Mouse (Mus musculus) midbrain, postnatal 0 days (tissue): ENCODE measurements at regions not wholly inside any gene's neighbourhood (a gene's known extent, or its start where the extent isn't known, plus 50 kb on each side); places are given as distances from the start of the nearest gene placed in this dataset.

Source experiments
- ATAC-seq: fragments of 200-750 bp; cut with Nextera tagmentation; 2 replicates; pipeline ENCODE4 v1.8.0; 2017; ENCODE audit warnings: moderate number of reproducible peaks, mild to moderate bottlenecking, moderate TSS enrichment, moderate library complexity; ENCODE audit not compliant: low FRiP score
- DNase-seq: peaks from one replicate; pipeline ENCODE4 v3.0.0-alpha.2; 2015; ENCODE audit warnings: low spot score
- H3K27ac ChIP-seq: fragments of 300-500 bp; sonication (generic); 2 replicates; pipeline ENCODE4 v1.5.1; 2014; ENCODE audit warnings: low read depth, mild to moderate bottlenecking, low read length, mixed read lengths
- H3K27me3 ChIP-seq: fragments of 300-500 bp; sonication (generic); 2 replicates; pipeline ENCODE4 v1.6.1; 2014; ENCODE audit warnings: low read length, control low read depth, mixed read lengths; ENCODE audit not compliant: insufficient read depth
- H3K36me3 ChIP-seq: fragments of 300-500 bp; sonication (generic); 2 replicates; pipeline ENCODE4 v1.6.1; 2014; ENCODE audit warnings: low read length, control low read depth, mixed read lengths; ENCODE audit not compliant: insufficient read depth
- H3K4me1 ChIP-seq: fragments of 300-500 bp; sonication (generic); 2 replicates; pipeline ENCODE4 v1.6.1; 2014; ENCODE audit warnings: mild to moderate bottlenecking, control low read depth, antibody characterized with exemption, low read length, mixed read lengths; ENCODE audit not compliant: insufficient read depth
- H3K4me2 ChIP-seq: fragments of 300-500 bp; sonication (generic); 2 replicates; pipeline ENCODE4 v1.6.1; 2014; ENCODE audit warnings: low read depth, mild to moderate bottlenecking, low read length, mixed read lengths; ENCODE audit not compliant: poor library complexity, severe bottlenecking
- H3K4me3 ChIP-seq: fragments of 300-500 bp; sonication (generic); 2 replicates; pipeline ENCODE4 v1.5.1; 2014; ENCODE audit warnings: low read depth, mild to moderate bottlenecking, low read length, moderate library complexity
- H3K9ac ChIP-seq: fragments of 300-500 bp; sonication (generic); replicated peaks from 2 replicates; pipeline ENCODE4 v1.6.1; 2014; ENCODE audit warnings: mild to moderate bottlenecking, low read length, moderate library complexity, mixed read lengths; ENCODE audit not compliant: poor library complexity, severe bottlenecking
- H3K9me3 ChIP-seq: fragments of 300-500 bp; sonication (generic); 2 replicates; pipeline ENCODE4 v1.6.1; 2016; ENCODE audit warnings: low read length, control low read depth
- CTCF ChIP-seq: IDR thresholded peaks from 2 replicates; pipeline ENCODE4 v1.5.1; 2016; ENCODE audit warnings: antibody characterized with exemption, mild to moderate bottlenecking
- WGBS: fragments of 180-500 bp; shearing (Covaris S2); extraction: QIAGEN DNeasy Blood & Tissue Kit; methylation state at CpG from one replicate; pipeline ENCODE4 v1.1.7; 2014; 5-methylcytosine and 5-hydroxymethylcytosine counted together

DNA sequence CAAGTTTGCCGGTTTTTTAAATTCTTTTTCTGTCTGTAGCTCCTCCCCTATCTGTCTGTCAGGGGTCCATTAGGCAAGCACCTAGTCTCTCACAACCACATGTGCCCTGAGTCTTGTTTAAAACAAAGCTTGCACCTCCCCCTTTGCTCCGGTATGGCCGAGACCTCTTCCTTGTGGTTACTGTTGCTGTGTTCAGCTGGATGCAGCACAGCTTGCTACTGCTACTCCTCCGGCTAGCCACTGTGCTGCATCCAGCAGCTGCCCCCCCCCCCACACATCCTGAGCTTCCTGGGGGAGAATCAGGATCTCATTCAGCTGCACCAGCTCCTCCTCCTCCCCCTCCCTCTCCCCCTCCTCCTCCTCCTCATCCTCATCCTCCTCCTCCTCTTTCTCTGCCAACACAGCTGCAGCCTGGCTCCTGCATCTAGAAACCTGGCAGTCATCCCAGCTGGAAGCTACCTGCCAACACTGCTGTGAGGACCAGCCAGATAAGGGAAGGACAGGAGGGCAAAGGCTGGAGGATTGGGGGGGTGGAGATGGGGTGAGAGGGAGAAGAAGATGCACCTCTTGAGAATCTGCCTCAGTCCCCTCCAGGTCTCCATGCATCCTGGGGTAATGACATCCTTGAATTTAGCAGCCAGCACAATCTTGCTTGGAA is 114.8 kb upstream of the Tmem260 start:
- Histone ChIP-seq H3K9ac (no peak overlapping the region), H3K4me2 (peak overlapping the region; percentile 28), H3K4me3 (no peak overlapping the region), H3K4me1 (no peaks in the 10 kb centered on the region), H3K27me3 (no peaks in the 10 kb centered on the region), H3K27ac (no peak overlapping the region), H3K36me3 (no peaks in the 10 kb centered on the region), H3K9me3 (no peaks in the 10 kb centered on the region)
- TF ChIP-seq CTCF, result no peak
- 2% methylated on average over 4 of the region's 4 CpGs for WGBS
- peak; percentile 32 for DNase-seq
- ATAC-seq, result peak; percentile 64; the same call in 1 of the 2 replicates

GRCm38 (mm10) chr14:48331623-48332000 is 114.3 kb upstream of the Tmem260 start:
- Histone ChIP-seq H3K4me1 (no peaks in the 10 kb centered on the region), H3K4me3 (no peak overlapping the region), H3K9ac (no peak overlapping the region), H3K36me3 (no peaks in the 10 kb centered on the region), H3K9me3 (no peaks in the 10 kb centered on the region), H3K27ac (no peak overlapping the region), H3K4me2 (no peak overlapping the region), H3K27me3 (no peaks in the 10 kb centered on the region)
- WGBS, result 71% methylated on average over 2 of the region's 2 CpGs
- no peak for ATAC-seq
- DNase-seq, result no peak
- no peak for TF ChIP-seq CTCF

DNA sequence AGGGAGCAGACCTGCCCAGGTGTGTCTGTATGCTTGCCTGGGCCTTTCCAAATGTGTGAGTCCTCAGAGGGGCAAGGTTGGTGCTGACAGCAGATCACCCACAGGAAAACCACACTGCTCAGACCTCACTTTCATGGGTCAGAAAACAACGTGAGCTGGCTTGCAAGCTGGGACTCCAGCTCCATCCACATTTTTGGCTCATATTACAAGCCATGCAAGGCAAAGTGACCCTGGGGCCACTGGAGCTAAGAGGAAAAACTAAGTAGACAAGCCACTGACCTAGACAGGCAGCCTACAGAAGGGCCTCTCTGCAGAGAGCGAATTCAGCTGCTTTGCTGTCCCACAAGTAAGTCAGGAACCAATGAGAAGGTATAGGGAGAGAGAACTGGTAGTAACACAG is 113.7 kb upstream of the Tmem260 start:
- no peak overlapping the region for H3K4me2 ChIP-seq
- no peak overlapping the region for H3K4me3 ChIP-seq
- WGBS, result 89% methylated on average over 2 of the region's 2 CpGs
- H3K9me3 ChIP-seq, result no peaks in the 10 kb centered on the region
- H3K36me3 ChIP-seq, result no peaks in the 10 kb centered on the region
- no peak for TF ChIP-seq CTCF
- H3K27me3 ChIP-seq, result no peaks in the 10 kb centered on the region
- H3K27ac ChIP-seq, result no peak overlapping the region
- ATAC-seq (no peak), DNase-seq (peak; percentile 14)
- no peak overlapping the region for H3K9ac ChIP-seq
- H3K4me1 ChIP-seq, result no peaks in the 10 kb centered on the region

- no peak overlapping the region for H3K27ac ChIP-seq
- 50% methylated on average over 4 of the region's 4 CpGs for WGBS
- H3K27me3 ChIP-seq, result no peaks in the 10 kb centered on the region
- H3K4me2 ChIP-seq, result no peak overlapping the region
- no peak overlapping the region for H3K9ac ChIP-seq
- DNase-seq (no peak), ATAC-seq (no peak)
- no peaks in the 10 kb centered on the region for H3K4me1 ChIP-seq
- no peak overlapping the region for H3K4me3 ChIP-seq
- no peaks in the 10 kb centered on the region for H3K9me3 ChIP-seq
- no peaks in the 10 kb centered on the region for H3K36me3 ChIP-seq
- TF ChIP-seq CTCF, result no peak
Observed at GRCm38 (mm10) chr14:48332660-48333059, 113.3 kb upstream of the Tmem260 start.

DNA sequence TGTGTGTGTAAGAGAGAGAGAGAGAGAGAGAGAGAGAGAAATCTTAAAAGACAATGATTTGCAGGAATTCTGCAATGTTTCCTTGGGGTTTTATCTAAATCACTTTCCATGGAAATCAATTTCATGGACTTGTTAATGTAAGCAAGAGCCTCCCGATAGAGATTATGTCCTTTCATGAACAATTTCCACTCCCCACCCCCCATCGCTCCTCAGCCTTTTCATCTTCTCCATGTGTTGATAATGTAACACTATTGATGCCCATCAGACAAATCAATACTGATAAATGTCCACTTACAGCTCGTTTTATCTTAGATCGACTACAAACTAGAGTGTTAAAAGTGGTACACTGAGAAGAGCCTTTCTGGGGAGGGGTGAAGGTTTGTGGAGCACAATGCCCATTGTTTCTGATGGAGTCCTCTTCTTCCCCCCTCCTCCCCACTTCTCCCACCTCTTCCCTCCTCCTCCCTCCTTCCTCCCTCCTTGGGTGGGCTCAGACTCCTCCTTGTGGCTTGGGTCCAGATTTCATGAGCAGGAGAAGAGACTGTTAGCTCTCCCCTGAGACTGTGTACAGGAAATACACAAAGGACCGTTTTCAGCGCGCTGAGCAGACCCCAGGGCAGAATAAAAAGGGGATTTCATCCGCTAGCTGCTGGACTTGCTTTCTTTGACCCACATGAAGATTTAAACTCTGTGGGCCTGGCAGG is 111.7 kb upstream of the Tmem260 start:
- DNase-seq, result peak; percentile 46
- 13% methylated on average over 8 of the region's 8 CpGs for WGBS
- no peak overlapping the region for H3K9ac ChIP-seq
- no peaks in the 10 kb centered on the region for H3K36me3 ChIP-seq
- H3K4me1 ChIP-seq, result no peaks in the 10 kb centered on the region
- no peak overlapping the region for H3K4me2 ChIP-seq
- no peak overlapping the region for H3K27ac ChIP-seq
- peak; percentile 44 for TF ChIP-seq CTCF
- no peak overlapping the region for H3K4me3 ChIP-seq
- no peaks in the 10 kb centered on the region for H3K9me3 ChIP-seq
- no peaks in the 10 kb centered on the region for H3K27me3 ChIP-seq
- ATAC-seq, result 0 out of 2 replicates have a peak, but pooled peaks have one; percentile 32

DNA sequence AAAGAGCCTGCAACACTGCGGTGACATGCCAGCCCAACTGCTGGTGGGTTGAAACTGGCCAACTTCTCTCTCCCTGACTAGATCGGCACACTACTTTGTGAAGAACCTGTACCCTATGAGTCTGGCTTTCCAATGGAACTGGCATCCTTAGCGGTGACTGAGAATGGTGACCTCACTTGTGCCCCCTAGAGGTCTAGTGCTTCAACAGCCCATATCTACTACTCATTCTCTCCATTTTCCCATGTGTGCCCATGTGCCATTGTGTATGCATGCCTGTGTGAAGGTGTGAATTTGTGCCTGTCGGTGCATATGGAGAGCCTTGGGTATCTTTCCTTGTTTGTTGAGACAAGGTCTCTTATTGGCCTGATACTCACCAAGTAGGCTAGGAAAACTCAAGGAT is 106.5 kb upstream of the Tmem260 start:
- no peaks in the 10 kb centered on the region for H3K36me3 ChIP-seq
- WGBS, result 80% methylated on average over 4 of the region's 4 CpGs
- no peaks in the 10 kb centered on the region for H3K4me1 ChIP-seq
- DNase-seq (no peak), ATAC-seq (no peak)
- H3K27ac ChIP-seq, result no peak overlapping the region
- H3K9ac ChIP-seq, result no peak overlapping the region
- no peak overlapping the region for H3K4me3 ChIP-seq
- peak; percentile 33 for TF ChIP-seq CTCF
- H3K9me3 ChIP-seq, result no peaks in the 10 kb centered on the region
- no peaks in the 10 kb centered on the region; the same call in 1 of the 2 replicates for H3K27me3 ChIP-seq
- no peak overlapping the region for H3K4me2 ChIP-seq
